Mouse (Mus musculus) forebrain, embryonic 14.5 days (tissue): ENCODE results near the gene Tjap1. TPM values are rescaled to one million over a fixed set of nuclear protein-coding genes. Genes with fewer than 3 reads are reported as not detected.

ENCODE experiments used
- ATAC-seq: fragments of 200-750 bp; cut with Nextera tagmentation; 2 replicates; pipeline ENCODE4 v1.8.0; 2017; ENCODE audit warnings: mild to moderate bottlenecking, moderate library complexity
- DNase-seq: peaks from one replicate; pipeline ENCODE4 v3.0.0-alpha.2; 2015; ENCODE audit warnings: low spot score
- H3K27ac ChIP-seq: fragments of 300-500 bp; sonication (generic); 2 replicates; pipeline ENCODE4 v1.5.1; 2014; ENCODE audit warnings: low read depth, mild to moderate bottlenecking, control low read depth, low read length, moderate library complexity
- H3K27me3 ChIP-seq: fragments of 300-500 bp; sonication (generic); replicated peaks from 2 replicates; pipeline ENCODE4 v1.6.1; 2014; ENCODE audit warnings: low read length, control low read depth, mixed read lengths; ENCODE audit not compliant: control insufficient read depth, insufficient read depth
- H3K36me3 ChIP-seq: fragments of 300-500 bp; sonication (generic); 2 replicates; pipeline ENCODE4 v1.6.1; 2014; ENCODE audit warnings: low read length, control low read depth; ENCODE audit not compliant: control insufficient read depth, insufficient read depth
- H3K4me1 ChIP-seq: fragments of 300-500 bp; sonication (generic); 2 replicates; pipeline ENCODE4 v1.6.1; 2014; ENCODE audit warnings: antibody characterized with exemption, low read length, control low read depth; ENCODE audit not compliant: control insufficient read depth, insufficient read depth
- H3K4me2 ChIP-seq: fragments of 300-500 bp; sonication (generic); 2 replicates; pipeline ENCODE4 v1.6.1; 2014; ENCODE audit warnings: mild to moderate bottlenecking, control low read depth, low read length
- H3K4me3 ChIP-seq: fragments of 300-500 bp; sonication (generic); 2 replicates; pipeline ENCODE4 v1.5.1; 2014; ENCODE audit warnings: low read depth, low read length, control low read depth
- H3K9ac ChIP-seq: fragments of 300-500 bp; sonication (generic); 2 replicates; pipeline ENCODE4 v1.6.1; 2014; ENCODE audit warnings: mild to moderate bottlenecking, low read length, control low read depth, moderate library complexity
- H3K9me3 ChIP-seq: fragments of 300-500 bp; sonication (generic); replicated peaks from 2 replicates; pipeline ENCODE4 v1.6.1; 2016; ENCODE audit warnings: low read length, control low read depth, mixed read lengths; ENCODE audit not compliant: control insufficient read depth
- WGBS: fragments of 180-500 bp; shearing (Covaris S2); extraction: QIAGEN DNeasy Blood & Tissue Kit; methylation state at CpG from one replicate; pipeline ENCODE4 v1.1.7; 2014; 5-methylcytosine and 5-hydroxymethylcytosine counted together
- polyA plus RNA-seq: library from polyadenylated mRNA; unstranded; fragments of >200 nt; fragmentation: Nextera tagmentation; extraction: Ambion mirVana; gene quantifications from 2 replicates; pipeline ENCODE4 v1.2.1, GENCODE M21; 2014

The Tjap1 gene
- polyA plus RNA-seq, 1 experiment from 2014 or later, result 23.9 TPM

DNA sequence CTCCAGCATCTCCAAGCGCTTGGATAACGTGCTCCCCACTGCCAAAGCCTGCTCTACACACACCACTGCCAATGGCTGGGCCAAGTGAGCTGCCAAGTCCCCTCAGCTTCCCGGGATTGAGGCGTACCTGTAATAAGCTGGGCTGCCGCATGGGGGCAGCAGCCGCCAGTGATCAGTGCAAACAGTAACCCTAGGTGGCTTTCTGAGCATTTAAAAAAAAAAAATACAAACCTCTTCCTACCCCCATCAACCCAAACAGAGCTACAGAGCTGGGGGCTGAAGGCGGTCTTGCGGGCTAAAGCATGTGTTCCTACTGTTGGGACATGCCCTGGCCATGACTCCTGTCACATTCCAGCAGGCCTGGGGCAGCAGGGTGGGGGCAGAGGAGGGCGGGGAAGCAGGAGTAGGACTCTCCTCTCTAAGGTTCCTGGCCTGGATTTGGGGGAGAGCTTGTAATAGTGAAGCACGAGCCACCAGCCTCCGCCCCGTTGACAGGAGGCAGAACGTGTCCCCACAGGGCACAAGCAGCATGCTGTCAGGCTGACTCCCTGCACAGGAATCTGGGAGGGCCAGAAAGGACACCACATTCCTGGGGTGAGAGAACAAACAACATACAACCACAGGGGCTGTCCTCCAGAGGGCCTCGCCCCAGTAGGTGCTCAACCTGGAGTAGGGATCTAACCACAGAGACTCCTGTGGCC is 16.8 kb downstream of the Tjap1 start:
- peak; percentile 87 for DNase-seq
- Histone ChIP-seq H3K4me3 (no peak overlapping the region), H3K4me1 (no peaks in the 10 kb centered on the region), H3K27me3 (no peaks in the 10 kb centered on the region), H3K36me3 (peaks cover 50% of the 10 kb centered on the region), H3K9ac (no peak overlapping the region), H3K9me3 (no peaks in the 10 kb centered on the region), H3K27ac (no peak overlapping the region), H3K4me2 (no peak overlapping the region)
- peak; percentile 74 for ATAC-seq
- WGBS, result 28% methylated on average over 14 of the region's 14 CpGs

DNA sequence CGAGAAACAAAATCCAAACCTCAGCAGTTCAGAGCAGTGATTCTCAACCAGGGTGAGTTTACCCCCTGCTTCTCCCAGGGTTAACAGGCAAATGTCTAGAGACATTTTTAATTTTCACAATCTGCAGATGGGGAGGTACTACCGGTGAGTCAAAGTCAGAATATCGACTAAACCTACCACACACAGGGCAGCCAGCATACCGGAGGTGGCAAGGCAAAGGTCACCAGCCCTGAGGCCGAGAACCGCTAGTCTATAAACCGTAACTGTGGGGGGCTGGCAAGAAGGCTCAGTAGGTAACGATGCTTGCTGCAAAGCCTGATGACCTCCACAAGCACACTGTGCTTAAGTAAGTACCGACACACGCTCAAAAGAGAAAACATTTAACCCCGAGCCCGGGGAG is 17.3 kb downstream of the Tjap1 start:
- Histone ChIP-seq H3K4me1 (no peaks in the 10 kb centered on the region), H3K27ac (no peak overlapping the region), H3K36me3 (peaks cover 50% of the 10 kb centered on the region), H3K4me3 (no peak overlapping the region), H3K4me2 (no peak overlapping the region), H3K9me3 (no peaks in the 10 kb centered on the region), H3K27me3 (no peaks in the 10 kb centered on the region), H3K9ac (no peak overlapping the region)
- peak; percentile 13; the same call in 1 of the 2 replicates for ATAC-seq
- DNase-seq, result no peak
- WGBS, result 86% methylated on average over 12 of the region's 12 CpGs

DNA sequence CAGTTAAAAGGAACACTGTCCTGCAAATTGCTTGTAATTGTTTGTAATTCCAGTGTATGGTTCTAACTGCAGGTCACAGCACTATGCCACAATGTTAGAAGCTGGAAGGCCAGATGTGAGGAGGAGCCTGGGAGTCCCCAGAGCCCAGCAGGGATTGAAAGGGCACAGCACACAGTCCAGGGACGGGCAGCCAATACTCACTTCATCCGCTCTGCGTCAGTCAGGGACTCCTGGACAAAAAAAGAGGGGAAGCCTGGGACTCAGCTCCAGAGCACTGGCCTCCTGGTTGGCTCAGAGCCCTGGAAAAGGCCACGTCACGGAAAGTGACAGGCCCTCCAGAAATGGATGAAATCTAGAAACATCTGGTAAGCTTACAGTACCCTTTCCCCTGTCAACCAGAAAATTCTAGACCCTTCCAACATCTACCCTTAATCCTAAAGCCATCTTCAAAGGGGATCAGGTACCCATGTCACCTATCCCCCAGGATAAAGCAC is 20.6 kb downstream of the Tjap1 start:
- ATAC-seq (no peak), DNase-seq (no peak)
- Histone ChIP-seq H3K27me3 (no peaks in the 10 kb centered on the region), H3K4me2 (no peak overlapping the region), H3K4me3 (no peak overlapping the region), H3K9me3 (no peaks in the 10 kb centered on the region), H3K27ac (no peak overlapping the region), H3K36me3 (peaks cover 77% of the 10 kb centered on the region), H3K4me1 (no peaks in the 10 kb centered on the region), H3K9ac (no peak overlapping the region)
- WGBS, result 94% methylated on average over 5 of the region's 5 CpGs

DNA sequence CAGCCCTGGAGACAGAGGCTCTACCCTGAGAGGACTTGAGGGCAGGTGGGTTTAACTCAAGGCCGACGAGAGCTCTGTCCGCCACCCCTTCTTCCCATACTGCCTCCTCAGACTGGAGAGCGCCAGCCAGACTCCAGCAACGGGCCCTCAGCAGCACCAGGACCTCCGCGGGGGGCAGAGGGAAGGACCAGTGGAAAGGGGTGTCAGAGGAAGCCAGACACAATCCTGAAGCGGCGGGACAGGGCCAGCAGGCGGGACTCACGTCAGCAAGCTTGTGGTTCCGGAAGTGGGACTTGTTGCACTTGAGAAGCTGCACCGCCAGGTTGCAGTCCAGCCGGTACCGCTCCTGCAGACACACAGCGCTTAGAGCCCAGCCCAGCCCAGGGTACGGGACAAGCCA is 23.2 kb downstream of the Tjap1 start:
- WGBS, result 94% methylated on average over 17 of the region's 17 CpGs
- H3K36me3 ChIP-seq, result peaks cover 74% of the 10 kb centered on the region

DNA sequence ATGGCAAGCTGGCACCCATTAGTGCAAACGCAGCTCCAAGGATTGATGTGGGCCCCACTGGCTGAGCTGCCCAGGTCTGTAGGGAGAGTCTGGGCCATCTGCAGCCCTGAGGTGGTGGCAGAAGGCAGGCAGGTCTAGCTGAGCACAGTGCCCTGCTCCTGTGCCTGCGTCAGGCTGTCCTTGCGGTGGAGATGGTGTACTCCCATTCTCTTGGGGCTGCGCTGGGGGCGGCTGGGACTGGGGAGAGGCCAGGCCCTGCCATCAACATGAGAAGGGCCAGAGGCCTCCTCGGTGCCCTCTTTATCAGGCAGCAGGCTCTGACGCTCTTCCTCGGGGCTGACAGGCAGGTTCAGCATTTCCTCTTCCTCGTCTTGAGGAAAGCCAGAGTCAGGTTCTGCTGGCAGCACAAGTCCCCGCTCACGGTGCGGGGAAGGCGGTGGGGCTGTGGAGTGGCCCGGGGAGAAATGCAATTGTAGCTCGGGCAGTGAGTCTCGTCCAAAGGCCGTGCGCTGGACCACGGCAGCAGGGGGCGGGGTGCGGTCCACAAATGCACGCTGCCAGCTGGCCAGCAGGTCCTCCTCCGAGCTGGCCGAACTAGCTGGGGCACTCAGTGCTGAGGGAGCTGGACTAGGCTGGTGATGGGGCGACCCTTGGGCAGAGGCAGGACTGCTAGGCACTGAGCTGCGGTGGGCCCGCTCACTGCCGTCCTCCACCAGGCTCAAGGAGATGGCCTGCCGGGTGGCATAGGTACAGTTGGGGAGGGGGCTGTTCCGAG is 24.4 kb downstream of the Tjap1 start:
- 0 out of 2 replicates have a peak, but pooled peaks cover 7% of the 10 kb centered on the region for H3K27me3 ChIP-seq
- no peaks in the 10 kb centered on the region for H3K9me3 ChIP-seq
- no peak for DNase-seq
- no peak for ATAC-seq
- H3K4me2 ChIP-seq, result no peak overlapping the region
- H3K4me1 ChIP-seq, result peaks cover 7% of the 10 kb centered on the region
- no peak overlapping the region for H3K9ac ChIP-seq
- WGBS, result 87% methylated on average over 30 of the region's 30 CpGs
- no peak overlapping the region for H3K4me3 ChIP-seq
- H3K27ac ChIP-seq, result no peak overlapping the region
- H3K36me3 ChIP-seq, result peaks cover 63% of the 10 kb centered on the region

More for the DNA sequence above, 23.2 kb downstream of the Tjap1 start:
- Histone ChIP-seq H3K4me2 (no peak overlapping the region), H3K27me3 (0 out of 2 replicates have a peak, but pooled peaks cover 7% of the 10 kb centered on the region), H3K9me3 (no peaks in the 10 kb centered on the region), H3K4me3 (no peak overlapping the region), H3K9ac (no peak overlapping the region), H3K4me1 (peaks cover 6% of the 10 kb centered on the region; the same call in 1 of the 2 replicates), H3K27ac (no peak overlapping the region)
- ATAC-seq, result no peak
- DNase-seq, result no peak

DNA sequence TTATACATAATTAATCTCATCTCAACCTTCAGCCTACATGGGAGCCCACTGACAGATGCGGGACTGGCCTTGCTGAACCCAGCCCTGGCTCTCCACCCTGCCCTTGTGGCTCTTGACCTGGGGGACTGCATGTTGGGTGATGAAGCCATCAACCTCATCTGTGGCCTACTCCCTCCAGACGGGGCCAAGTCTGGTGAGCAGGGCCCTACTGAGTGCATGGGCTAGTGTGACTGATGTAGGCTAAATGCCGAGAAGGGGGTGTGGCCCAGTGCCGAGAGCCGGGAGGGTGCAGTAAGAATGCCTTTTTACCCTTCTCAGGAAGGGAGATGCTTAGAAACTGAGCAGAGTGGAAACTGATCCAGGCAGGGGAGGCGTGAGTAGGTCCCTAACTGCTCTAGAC is 27.7 kb downstream of the Tjap1 start:
- H3K36me3 ChIP-seq, result peaks cover 53% of the 10 kb centered on the region
- 36% methylated on average over 6 of the region's 6 CpGs for WGBS

DNA sequence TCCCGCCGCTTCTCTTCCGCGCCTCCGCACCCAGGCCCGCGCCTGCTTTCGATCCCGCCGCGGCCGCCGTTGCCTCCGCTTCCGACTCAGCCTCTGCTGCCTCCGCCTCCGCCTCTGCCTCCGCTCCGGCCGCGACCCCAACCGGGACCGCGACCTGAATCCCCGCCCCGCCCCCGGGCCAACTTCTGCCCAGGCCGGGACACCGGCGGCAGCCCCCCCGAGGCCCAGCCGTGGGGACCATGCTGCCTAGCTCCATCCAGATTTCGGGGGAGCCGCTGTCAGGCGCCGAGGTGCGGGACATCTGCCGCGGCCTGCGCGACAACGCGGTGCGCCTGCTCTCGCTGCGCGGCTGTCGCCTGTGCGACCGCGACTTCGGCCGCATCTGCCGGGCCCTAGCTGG is 28.7 kb downstream of the Tjap1 start:
- peak overlapping the region; percentile 98 for H3K4me2 ChIP-seq
- H3K4me1 ChIP-seq, result peaks cover 12% of the 10 kb centered on the region
- peak overlapping the region; percentile 77 for H3K4me3 ChIP-seq
- H3K27ac ChIP-seq, result peak overlapping the region; percentile 59
- H3K27me3 ChIP-seq, result 0 out of 2 replicates have a peak, but pooled peaks cover 7% of the 10 kb centered on the region
- WGBS, result 0% methylated on average over 35 of the region's 54 CpGs
- ATAC-seq, result peak; percentile 56
- peaks cover 53% of the 10 kb centered on the region for H3K36me3 ChIP-seq
- no peaks in the 10 kb centered on the region for H3K9me3 ChIP-seq
- DNase-seq, result no peak
- H3K9ac ChIP-seq, result peak overlapping the region; percentile 73

More for the DNA sequence above, 27.7 kb downstream of the Tjap1 start:
- peak overlapping the region; percentile 77; the same call in 1 of the 2 replicates for H3K4me3 ChIP-seq
- no peaks in the 10 kb centered on the region for H3K9me3 ChIP-seq
- peak overlapping the region; percentile 73; the same call in 1 of the 2 replicates for H3K9ac ChIP-seq
- H3K27me3 ChIP-seq, result 0 out of 2 replicates have a peak, but pooled peaks cover 7% of the 10 kb centered on the region
- DNase-seq, result no peak
- no peak for ATAC-seq
- H3K27ac ChIP-seq, result no peak overlapping the region
- peak overlapping the region; percentile 98 for H3K4me2 ChIP-seq
- H3K4me1 ChIP-seq, result peaks cover 10% of the 10 kb centered on the region

DNA sequence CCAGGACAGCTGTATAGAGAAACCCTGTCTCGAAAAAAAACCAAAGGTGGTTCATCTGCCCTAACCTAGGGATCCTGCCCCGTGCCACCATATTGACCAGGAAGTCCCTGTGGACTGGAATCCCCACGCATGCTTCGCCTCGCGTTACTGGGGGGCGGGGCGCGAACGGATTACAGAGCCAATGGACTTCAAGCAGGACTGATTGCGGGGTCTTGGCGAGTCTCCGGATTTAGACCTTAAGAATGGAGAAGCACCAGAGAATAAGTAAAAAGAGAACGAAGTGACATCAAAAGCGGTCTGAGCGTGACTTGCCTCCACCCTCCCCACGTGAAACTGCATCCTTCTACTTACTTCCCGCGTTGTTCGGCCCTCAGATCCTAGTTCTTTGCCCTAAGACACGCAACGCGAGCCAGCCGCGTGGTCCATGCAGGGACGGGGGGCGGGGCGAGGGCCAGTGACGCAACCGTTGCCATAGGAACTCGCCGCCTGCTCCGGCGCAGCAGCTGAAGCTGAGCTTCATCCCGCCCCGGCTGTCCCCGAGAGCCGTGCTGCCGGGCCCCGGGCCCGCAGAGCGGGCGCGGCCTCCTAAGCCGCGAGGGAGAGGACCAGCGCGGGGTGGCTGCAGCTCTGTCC is 29.3 kb downstream of the Tjap1 start, which contains the start of gene Lrrc73:
TSS of gene Lrrc73 (plus strand) at position 80 of the 633 bp plus-strand sequence.
- H3K9ac ChIP-seq, result peak within 1 kb of the TSS; percentile 73
- peak within 1 kb of the TSS; percentile 77 for H3K4me3 ChIP-seq
- peak within 1 kb of the TSS; percentile 98 for H3K4me2 ChIP-seq
- WGBS, result 2% methylated on average over 46 of the region's 48 CpGs
- peaks cover 49% of the 10 kb centered on the region for H3K36me3 ChIP-seq
- DNase-seq, result peak; percentile 94
- H3K27me3 ChIP-seq, result 0 out of 2 replicates have a peak, but pooled peaks cover 7% of the 10 kb centered on the region
- H3K4me1 ChIP-seq, result peaks cover 17% of the 10 kb centered on the region
- peak within 1 kb of the TSS; percentile 59 for H3K27ac ChIP-seq
- peak; percentile 95 for ATAC-seq
- no peaks in the 10 kb centered on the region for H3K9me3 ChIP-seq
